Mouse (Mus musculus): ENCODE data around the gene Plekhm3. TPM values are rescaled to one million over a fixed set of nuclear protein-coding genes. Genes with fewer than 3 reads are reported as not detected.

Plekhm3 gene
- total and polyA plus RNA-seq, 2 experiments from 2014 or later, result 3.5 to 12.4 TPM

DNA sequence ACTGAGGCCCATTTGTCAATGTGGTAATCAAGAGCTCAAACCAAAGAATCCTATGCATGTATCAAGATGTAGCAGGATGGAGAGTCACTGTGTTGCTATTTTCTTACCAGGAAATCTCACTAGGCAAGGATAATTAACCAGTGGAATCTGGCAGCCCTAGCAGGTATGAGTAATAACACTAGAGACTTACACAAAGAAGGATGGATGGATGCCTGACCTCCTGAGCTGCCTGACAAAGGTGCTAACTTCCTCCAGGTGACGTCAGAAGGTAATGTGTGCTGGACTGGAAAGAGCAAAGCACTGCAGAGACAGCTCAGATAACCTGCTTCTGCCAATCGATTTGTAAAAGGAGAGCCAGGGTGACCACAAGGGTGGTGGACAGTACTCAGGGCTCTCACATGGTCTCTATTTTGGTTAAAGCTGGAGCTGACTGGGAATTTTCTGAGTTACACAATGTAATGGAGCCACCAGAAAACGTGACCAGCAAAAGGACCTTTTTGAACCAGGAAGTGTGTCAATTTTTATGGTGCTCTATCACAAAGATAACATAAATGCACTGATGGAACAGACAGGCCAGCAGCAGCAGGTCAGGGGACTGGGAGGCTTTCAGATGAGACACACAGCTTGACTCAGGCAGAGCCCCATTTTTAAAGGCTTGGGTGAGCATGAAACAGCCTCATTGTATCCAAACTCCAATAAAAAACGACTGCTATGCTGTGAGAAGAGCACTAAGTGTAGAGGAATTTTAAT is 14.4 kb downstream of the Plekhm3 start:
- Histone ChIP-seq H3K4me1 (ENCODE audit: control insufficient read depth, insufficient read depth) (peaks cover 11% of the 10 kb centered on the region), H3K9me3 (replicated peaks; ENCODE audit: control insufficient read depth, low read length) (0 out of 2 replicates have a peak, but pooled peaks cover 3% of the 10 kb centered on the region), H3K27ac (ENCODE audit: low read depth) (no peak overlapping the region), H3K4me3 (ENCODE audit: low read depth, low read length) (no peak overlapping the region), H3K27me3 (ENCODE audit: control insufficient read depth, insufficient read depth, low read length) (no peaks in the 10 kb centered on the region), H3K9ac (replicated peaks; ENCODE audit: low read depth, low read length) (no peak overlapping the region), H3K36me3 (replicated peaks; ENCODE audit: control insufficient read depth, insufficient read depth, low read length) (peaks cover 4% of the 10 kb centered on the region; the same call in 1 of the 2 replicates), H3K4me2 (ENCODE audit: low read depth, low read length) (no peak overlapping the region)
- no peak for TF ChIP-seq CTCF (IDR thresholded peaks at IDR 0.05; ENCODE audit: low read depth)
- no peak for TF ChIP-seq EP300 (IDR thresholded peaks at IDR 0.05; ENCODE audit: low read depth)
- ATAC-seq (ENCODE audit: insufficient read depth, low read depth) (no peak), DNase-seq (ENCODE audit: low spot score) (no peak)
- WGBS, result 69% methylated on average over 4 of the region's 4 CpGs

DNA sequence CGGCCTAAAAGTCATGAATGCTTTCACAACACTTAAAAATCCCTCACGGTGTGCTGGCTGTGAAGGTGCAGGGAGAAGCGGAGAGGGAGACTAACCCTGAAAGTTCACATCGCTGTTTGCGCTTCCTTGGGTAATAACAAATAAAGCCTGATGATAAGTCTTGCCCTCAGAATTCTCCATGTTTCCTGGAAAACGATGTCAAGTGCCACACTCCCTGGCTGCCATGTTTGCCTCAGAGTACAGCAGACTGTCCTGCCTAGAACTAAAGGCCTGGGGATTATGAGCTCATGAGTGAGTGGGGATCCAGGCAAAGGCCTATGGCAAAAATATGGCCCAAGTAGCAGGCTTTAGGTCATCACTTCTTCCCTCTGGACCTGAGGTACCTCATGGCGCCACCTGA is 17.7 kb downstream of the Plekhm3 start:
- peaks cover 4% of the 10 kb centered on the region; the same call in 1 of the 2 replicates for H3K36me3 ChIP-seq (replicated peaks; ENCODE audit: control insufficient read depth, insufficient read depth, low read length)
- TF ChIP-seq EP300 (IDR thresholded peaks at IDR 0.05; ENCODE audit: low read depth) (no peak), CTCF (IDR thresholded peaks at IDR 0.05; ENCODE audit: low read depth) (no peak)
- no peak for ATAC-seq (ENCODE audit: insufficient read depth, low read depth)
- DNase-seq (ENCODE audit: low spot score), result no peak
- H3K9me3 ChIP-seq (replicated peaks; ENCODE audit: control insufficient read depth, low read length), result 0 out of 2 replicates have a peak, but pooled peaks cover 3% of the 10 kb centered on the region
- no peak overlapping the region for H3K4me2 ChIP-seq (ENCODE audit: low read depth, low read length)
- 90% methylated on average over 7 of the region's 7 CpGs for WGBS
- H3K4me1 ChIP-seq (ENCODE audit: control insufficient read depth, insufficient read depth), result no peaks in the 10 kb centered on the region
- no peak overlapping the region for H3K27ac ChIP-seq (ENCODE audit: low read depth)
- H3K4me3 ChIP-seq (ENCODE audit: low read depth, low read length), result no peak overlapping the region
- no peaks in the 10 kb centered on the region for H3K27me3 ChIP-seq (ENCODE audit: control insufficient read depth, insufficient read depth, low read length)
- no peak overlapping the region for H3K9ac ChIP-seq (replicated peaks; ENCODE audit: low read depth, low read length)

DNA sequence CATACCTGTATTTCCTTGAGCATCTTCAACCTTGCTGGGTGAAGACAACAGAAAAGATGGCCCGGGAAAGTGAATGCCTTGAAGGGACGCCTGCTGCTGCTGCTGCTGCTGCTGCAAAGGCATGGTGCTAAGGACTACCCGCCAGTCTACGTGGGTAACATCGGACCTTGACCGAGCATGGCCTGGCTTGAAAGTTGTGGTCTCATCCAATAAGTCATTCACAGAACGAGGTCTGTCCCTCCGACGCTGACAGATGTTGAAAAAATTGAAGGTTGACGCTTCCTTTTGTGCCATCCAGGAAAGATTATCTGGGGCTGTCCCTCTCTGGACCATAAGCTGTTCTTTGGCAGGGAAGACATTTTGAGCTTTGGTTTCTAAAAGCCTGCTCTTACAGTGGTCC is 18.9 kb downstream of the Plekhm3 start:
- WGBS, result 87% methylated on average over 10 of the region's 10 CpGs
- Histone ChIP-seq H3K9me3 (replicated peaks; ENCODE audit: control insufficient read depth, low read length) (no peaks in the 10 kb centered on the region), H3K9ac (replicated peaks; ENCODE audit: low read depth, low read length) (no peak overlapping the region), H3K4me1 (ENCODE audit: control insufficient read depth, insufficient read depth) (no peaks in the 10 kb centered on the region), H3K27me3 (ENCODE audit: control insufficient read depth, insufficient read depth, low read length) (no peaks in the 10 kb centered on the region), H3K36me3 (replicated peaks; ENCODE audit: control insufficient read depth, insufficient read depth, low read length) (peaks cover 4% of the 10 kb centered on the region; the same call in 1 of the 2 replicates), H3K4me2 (ENCODE audit: low read depth, low read length) (no peak overlapping the region), H3K27ac (ENCODE audit: low read depth) (no peak overlapping the region), H3K4me3 (ENCODE audit: low read depth, low read length) (no peak overlapping the region)
- TF ChIP-seq EP300 (IDR thresholded peaks at IDR 0.05; ENCODE audit: low read depth) (no peak), CTCF (IDR thresholded peaks at IDR 0.05; ENCODE audit: low read depth) (no peak)
- ATAC-seq (ENCODE audit: insufficient read depth, low read depth) (no peak), DNase-seq (ENCODE audit: low spot score) (no peak)

DNA sequence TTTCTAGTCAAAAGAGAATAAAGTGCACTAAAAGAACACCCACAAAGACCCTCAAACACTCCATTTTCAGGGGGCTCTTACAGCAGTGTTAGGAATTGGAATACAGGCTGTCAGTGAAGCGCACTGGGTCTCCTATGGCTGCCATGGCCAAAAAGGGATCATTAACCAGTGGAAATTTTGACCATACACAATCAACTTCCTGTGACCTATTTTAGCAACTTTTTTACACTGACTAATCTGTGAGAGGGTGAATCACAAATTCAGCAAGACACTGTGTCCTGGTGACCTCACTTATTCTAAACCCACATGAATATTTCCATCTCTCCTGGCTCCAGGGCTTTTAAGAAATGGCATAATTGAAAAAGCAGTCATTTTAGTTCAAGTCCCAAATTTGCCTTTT is 23.7 kb downstream of the Plekhm3 start:
- ATAC-seq (ENCODE audit: insufficient read depth, low read depth) (no peak), DNase-seq (ENCODE audit: low spot score) (no peak)
- H3K4me3 ChIP-seq (ENCODE audit: low read depth, low read length), result no peak overlapping the region
- no peaks in the 10 kb centered on the region for H3K4me1 ChIP-seq (ENCODE audit: control insufficient read depth, insufficient read depth)
- TF ChIP-seq CTCF (IDR thresholded peaks at IDR 0.05; ENCODE audit: low read depth) (no peak), EP300 (IDR thresholded peaks at IDR 0.05; ENCODE audit: low read depth) (no peak)
- no peaks in the 10 kb centered on the region for H3K27me3 ChIP-seq (ENCODE audit: control insufficient read depth, insufficient read depth, low read length)
- H3K4me2 ChIP-seq (ENCODE audit: low read depth, low read length), result no peak overlapping the region
- WGBS, result 85% methylated on average over 1 of the region's 1 CpGs
- peaks cover 3% of the 10 kb centered on the region; the same call in 1 of the 2 replicates for H3K36me3 ChIP-seq (replicated peaks; ENCODE audit: control insufficient read depth, insufficient read depth, low read length)
- no peak overlapping the region for H3K27ac ChIP-seq (ENCODE audit: low read depth)
- H3K9me3 ChIP-seq (replicated peaks; ENCODE audit: control insufficient read depth, low read length), result no peaks in the 10 kb centered on the region
- no peak overlapping the region for H3K9ac ChIP-seq (replicated peaks; ENCODE audit: low read depth, low read length)

DNA sequence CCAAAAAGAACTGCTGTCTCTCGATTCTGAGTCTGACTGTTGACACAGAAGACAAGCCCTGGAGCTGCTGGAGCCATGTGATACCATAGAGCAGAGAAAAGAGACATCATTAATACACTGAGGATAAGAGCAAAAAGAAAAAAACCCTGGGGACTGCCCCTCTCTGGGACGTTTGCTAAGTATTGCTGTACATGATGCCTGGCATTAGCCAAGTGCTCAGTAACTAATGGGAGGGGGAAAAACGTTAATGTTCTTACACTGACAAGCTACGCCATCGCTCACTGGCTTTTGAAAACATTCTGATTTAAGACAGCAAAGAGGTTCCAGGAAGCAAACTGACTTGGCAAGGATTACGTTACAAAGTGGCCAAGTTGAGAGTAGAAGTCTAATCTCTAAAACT is 26.5 kb downstream of the Plekhm3 start:
- no peak overlapping the region for H3K27ac ChIP-seq (ENCODE audit: low read depth)
- 62% methylated on average over 6 of the region's 6 CpGs for WGBS
- no peaks in the 10 kb centered on the region for H3K4me1 ChIP-seq (ENCODE audit: control insufficient read depth, insufficient read depth)
- TF ChIP-seq EP300 (IDR thresholded peaks at IDR 0.05; ENCODE audit: low read depth), result no peak
- no peak for TF ChIP-seq CTCF (IDR thresholded peaks at IDR 0.05; ENCODE audit: low read depth)
- no peak overlapping the region for H3K4me2 ChIP-seq (ENCODE audit: low read depth, low read length)
- DNase-seq (ENCODE audit: low spot score) (no peak), ATAC-seq (ENCODE audit: insufficient read depth, low read depth) (no peak)
- no peaks in the 10 kb centered on the region for H3K9me3 ChIP-seq (replicated peaks; ENCODE audit: control insufficient read depth, low read length)
- H3K4me3 ChIP-seq (ENCODE audit: low read depth, low read length), result no peak overlapping the region
- no peaks in the 10 kb centered on the region; the same call in 1 of the 2 replicates for H3K36me3 ChIP-seq (replicated peaks; ENCODE audit: control insufficient read depth, insufficient read depth, low read length)
- H3K27me3 ChIP-seq (ENCODE audit: control insufficient read depth, insufficient read depth, low read length), result no peaks in the 10 kb centered on the region
- no peak overlapping the region for H3K9ac ChIP-seq (replicated peaks; ENCODE audit: low read depth, low read length)

Data from heart, postnatal 0 days (tissue).